Mouse (Mus musculus) mouse embryonic stem cell (cell line): ENCODE measurements around the gene 4930590J08Rik.

ENCODE experiments used
- in situ Hi-C, 2 experiments: fragments of 300-500 bp; cut with MboI; formaldehyde crosslinking; loops; 1 replicate in 1 of 2; 3 replicates in 1 of 2; pipeline ENCODE4 v1.14.3; 2019 to 2020; ENCODE audit warnings: low sequenced_read_pairs in 2 of 2, low pct_unique_long_range_greater_than_20kb in 1 of 2, mixed read lengths in 1 of 2; ENCODE audit not compliant: unreplicated experiment in 1 of 2

Gene 4930590J08Rik

GRCm38 (mm10) chr6:91902509-91902908 lies at the start of gene 4930590J08Rik:
Gene 4930590J08Rik, plus strand, starts transcription at chr6:91902809.
- in situ Hi-C loops, result loop anchor here (10.0 to 25.0 kb wide), 2 partner anchors 162 to 360 kb away; no protein-coding TSS in a partner anchor

GRCm38 (mm10) chr6:91858339-91858738 lies 44.3 kb upstream of the 4930590J08Rik start:
- in situ Hi-C loops, result no loop called here

- in situ Hi-C loops, result no loop called here
Observed at GRCm38 (mm10) chr6:91862848-91863247, 39.8 kb upstream of the 4930590J08Rik start.

GRCm38 (mm10) chr6:91864595-91864994 lies 38.0 kb upstream of the 4930590J08Rik start:
- in situ Hi-C loops, result no loop called here

GRCm38 (mm10) chr6:91865601-91866000 lies 37.0 kb upstream of the 4930590J08Rik start:
- in situ Hi-C loops, result no loop called here

- in situ Hi-C loops, result no loop called here
Observed at GRCm38 (mm10) chr6:91868091-91868490, 34.5 kb upstream of the 4930590J08Rik start.

GRCm38 (mm10) chr6:91872781-91873180 lies 29.8 kb upstream of the 4930590J08Rik start:
- in situ Hi-C loops, result no loop called here

GRCm38 (mm10) chr6:91877885-91878651 lies 24.5 kb upstream of the 4930590J08Rik start, which contains the start of gene Ccdc174:
Gene Ccdc174, plus strand, starts transcription at chr6:91878053.
- in situ Hi-C loops, result no loop called here

GRCm38 (mm10) chr6:91883859-91884258 lies 18.8 kb upstream of the 4930590J08Rik start:
- in situ Hi-C loops, result no loop called here

GRCm38 (mm10) chr6:91889255-91889906 lies 13.2 kb upstream of the 4930590J08Rik start:
- in situ Hi-C loops, result no loop called here

GRCm38 (mm10) chr6:91890615-91891014 lies 12.0 kb upstream of the 4930590J08Rik start:
- in situ Hi-C loops, result no loop called here

GRCm38 (mm10) chr6:91891776-91892175 lies 10.8 kb upstream of the 4930590J08Rik start:
- in situ Hi-C loops, result no loop called here

- in situ Hi-C loops, result loop anchor here in 1 of 2 experiments (5.0 kb wide), 1 partner anchor 171 kb away; no protein-coding TSS in a partner anchor
Observed at GRCm38 (mm10) chr6:91896783-91897182, 5.8 kb upstream of the 4930590J08Rik start.

- in situ Hi-C loops, result loop anchor here (10.0 to 25.0 kb wide), 2 partner anchors 163 to 361 kb away; no protein-coding TSS in a partner anchor
Observed at GRCm38 (mm10) chr6:91901505-91901904, 1.1 kb upstream of the 4930590J08Rik start.

- in situ Hi-C loops, result loop anchor here in 1 of 2 experiments (25.0 kb wide), 1 partner anchor 348 kb away; no protein-coding TSS in a partner anchor
Observed at GRCm38 (mm10) chr6:91914011-91914410, 11.4 kb downstream of the 4930590J08Rik start.

GRCm38 (mm10) chr6:91917286-91917685 lies 14.7 kb downstream of the 4930590J08Rik start:
- in situ Hi-C loops, result loop anchor here in 1 of 2 experiments (25.0 kb wide), 1 partner anchor 345 kb away; no protein-coding TSS in a partner anchor

GRCm38 (mm10) chr6:91917716-91918115 lies 15.1 kb downstream of the 4930590J08Rik start:
- in situ Hi-C loops, result loop anchor here in 1 of 2 experiments (25.0 kb wide), 1 partner anchor 345 kb away; no protein-coding TSS in a partner anchor

- in situ Hi-C loops, result no loop called here
Observed at GRCm38 (mm10) chr6:91931231-91931630, 28.6 kb downstream of the 4930590J08Rik start.

- in situ Hi-C loops, result no loop called here
Observed at GRCm38 (mm10) chr6:91938491-91938890, 35.9 kb downstream of the 4930590J08Rik start.
